Mouse (Mus musculus): ENCODE results near the gene Zmiz2. TPM values are rescaled to one million over a fixed set of nuclear protein-coding genes. Genes with fewer than 3 reads are reported as not detected.
"Not testable (repeated sequence)": the region's sequence is repeated elsewhere in the genome, so short reads cannot be mapped to it uniquely, and the experiment has no call there.

Zmiz2 gene
- polyA plus RNA-seq (2015; fragmentation: Nextera tagmentation; extraction: Ambion mirVana) = 6.6 and 8.2 TPM in 2 replicates

DNA sequence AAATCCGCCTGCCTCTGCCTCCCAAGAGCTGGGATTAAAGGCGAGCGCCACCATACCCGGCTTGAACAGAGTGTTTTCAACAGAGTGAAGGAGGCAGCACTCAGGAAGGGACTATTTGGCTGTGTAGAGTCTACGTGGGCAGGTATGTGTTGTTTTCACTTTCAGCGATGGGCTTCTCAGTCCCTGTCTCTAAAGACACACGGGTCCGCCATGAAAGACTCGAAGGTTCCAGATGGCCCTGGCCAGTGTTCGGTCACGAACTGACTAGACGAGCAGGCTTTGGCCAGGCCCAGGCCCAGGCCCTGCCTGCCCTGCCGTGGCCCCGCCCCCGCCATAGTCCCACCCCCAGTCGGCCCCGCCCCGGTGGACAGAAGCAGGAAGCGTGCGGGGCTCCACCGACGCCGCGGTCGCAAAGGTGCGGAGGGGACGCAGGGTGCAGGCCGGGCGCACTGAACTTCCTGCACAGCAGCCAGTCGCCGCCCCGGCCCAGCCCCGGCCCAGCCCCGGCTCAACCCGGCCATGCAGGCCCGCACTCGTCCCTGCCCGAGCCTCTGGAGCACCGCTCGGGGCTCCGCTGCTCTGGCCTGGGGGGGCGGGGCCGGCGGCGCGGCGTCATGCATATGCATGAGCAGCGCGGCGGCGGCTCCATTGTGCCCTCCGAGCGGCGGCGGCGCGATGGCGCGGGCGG lies at the start of gene Zmiz2:
Gene Zmiz2 (plus strand): TSS at position 349 of the 688 bp plus-strand sequence.
- no peaks in the 10 kb centered on the region for H3K27me3 ChIP-seq
- peak within 1 kb of the TSS; percentile 99 for H3K27ac ChIP-seq
- ATAC-seq (replicated peaks; ENCODE audit: insufficient number of reproducible peaks, insufficient read depth, low FRiP score, low read depth) = peak; percentile 97
- no peaks in the 10 kb centered on the region for H3K9me3 ChIP-seq (replicated peaks)
- peak within 1 kb of the TSS; percentile 86 for H3K4me2 ChIP-seq
- peaks cover 21% of the 10 kb centered on the region for H3K4me1 ChIP-seq (replicated peaks)
- H3K9ac ChIP-seq = peak within 1 kb of the TSS; percentile 97
- WGBS = 6% methylated on average over 60 of the region's 60 CpGs
- no peaks in the 10 kb centered on the region for H3K36me3 ChIP-seq
- H3K4me3 ChIP-seq = peak within 1 kb of the TSS; percentile 90

DNA sequence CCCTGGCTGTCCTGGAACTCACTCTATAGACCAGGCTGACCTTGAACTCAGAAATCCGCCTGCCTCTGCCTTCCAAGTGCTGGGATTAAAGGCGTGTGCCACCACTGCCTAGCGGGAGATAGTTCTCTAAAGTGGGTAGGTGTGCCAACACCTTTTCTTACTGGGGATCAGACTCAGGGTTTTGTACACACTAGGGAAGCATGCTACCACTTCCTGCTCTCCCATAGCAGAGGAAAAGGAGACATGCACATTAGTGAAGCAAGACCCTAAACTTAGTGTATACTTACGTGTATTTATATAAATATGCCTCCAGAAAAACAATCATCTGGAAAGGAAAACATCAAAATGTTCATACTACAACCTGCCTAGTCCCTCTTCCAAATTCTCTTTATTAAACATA lies 42.9 kb upstream of the Zmiz2 start:
- Histone ChIP-seq H3K4me1 (replicated peaks) (no peaks in the 10 kb centered on the region), H3K36me3 (peaks cover 94% of the 10 kb centered on the region), H3K27me3 (no peaks in the 10 kb centered on the region), H3K9ac (no peak overlapping the region), H3K4me2 (no peak overlapping the region), H3K27ac (no peak overlapping the region), H3K4me3 (no peak overlapping the region), H3K9me3 (replicated peaks) (no peaks in the 10 kb centered on the region)
- no peak for ATAC-seq (replicated peaks; ENCODE audit: insufficient number of reproducible peaks, insufficient read depth, low FRiP score, low read depth)
- WGBS = 96% methylated on average over 4 of the region's 4 CpGs

DNA sequence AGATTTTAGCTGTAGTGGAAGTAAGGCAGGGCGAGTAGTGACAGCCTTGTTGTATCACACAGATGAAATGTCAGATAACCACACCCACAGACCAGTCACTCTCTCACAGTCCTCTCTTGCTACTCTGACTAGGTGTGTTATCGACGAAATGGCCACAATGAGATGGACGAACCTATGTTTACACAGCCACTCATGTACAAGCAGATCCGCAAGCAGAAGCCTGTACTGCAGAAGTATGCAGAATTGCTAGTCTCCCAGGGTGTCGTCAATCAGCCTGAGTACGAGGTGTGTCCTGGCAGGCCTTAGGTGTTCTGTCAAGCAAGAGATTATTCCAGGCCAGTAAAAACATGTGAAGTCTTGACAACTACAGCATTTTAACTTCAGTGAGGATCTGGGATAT lies 41.9 kb upstream of the Zmiz2 start:
- Histone ChIP-seq H3K27me3 (no peaks in the 10 kb centered on the region), H3K36me3 (peaks cover 90% of the 10 kb centered on the region), H3K4me2 (no peak overlapping the region), H3K4me3 (no peak overlapping the region), H3K9ac (no peak overlapping the region), H3K9me3 (replicated peaks) (no peaks in the 10 kb centered on the region), H3K4me1 (replicated peaks) (no peaks in the 10 kb centered on the region), H3K27ac (no peak overlapping the region)
- ATAC-seq (replicated peaks; ENCODE audit: insufficient number of reproducible peaks, insufficient read depth, low FRiP score, low read depth) = no peak
- 82% methylated on average over 7 of the region's 7 CpGs for WGBS

DNA sequence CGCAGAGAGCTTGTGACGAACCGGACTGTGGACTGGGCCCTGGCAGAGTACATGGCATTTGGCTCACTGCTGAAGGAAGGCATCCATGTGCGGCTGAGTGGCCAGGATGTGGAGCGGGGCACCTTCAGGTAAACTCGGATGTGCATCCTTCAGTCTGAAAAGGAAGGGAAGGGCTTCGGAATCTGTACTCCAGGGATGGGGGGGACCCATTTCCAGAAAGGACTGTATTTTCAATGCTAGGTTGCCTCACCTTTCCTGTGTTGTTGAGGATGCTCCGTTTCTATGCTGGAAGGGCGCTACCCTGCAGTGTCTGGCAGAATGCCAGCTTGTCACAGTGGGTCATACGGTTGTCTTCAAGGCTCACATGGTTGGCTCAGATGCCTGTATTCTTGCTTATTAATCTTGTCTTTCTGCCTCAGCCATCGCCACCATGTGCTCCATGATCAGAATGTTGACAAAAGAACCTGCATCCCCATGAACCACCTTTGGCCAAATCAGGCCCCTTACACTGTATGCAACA lies 40.1 kb upstream of the Zmiz2 start:
- H3K27me3 ChIP-seq = no peaks in the 10 kb centered on the region
- H3K36me3 ChIP-seq = peaks cover 92% of the 10 kb centered on the region
- no peaks in the 10 kb centered on the region for H3K9me3 ChIP-seq (replicated peaks)
- WGBS = 82% methylated on average over 11 of the region's 11 CpGs
- ATAC-seq (replicated peaks; ENCODE audit: insufficient number of reproducible peaks, insufficient read depth, low FRiP score, low read depth) = no peak
- H3K4me3 ChIP-seq = no peak overlapping the region
- no peak overlapping the region for H3K4me2 ChIP-seq
- no peak overlapping the region for H3K27ac ChIP-seq
- no peak overlapping the region for H3K9ac ChIP-seq
- H3K4me1 ChIP-seq (replicated peaks) = no peaks in the 10 kb centered on the region

DNA sequence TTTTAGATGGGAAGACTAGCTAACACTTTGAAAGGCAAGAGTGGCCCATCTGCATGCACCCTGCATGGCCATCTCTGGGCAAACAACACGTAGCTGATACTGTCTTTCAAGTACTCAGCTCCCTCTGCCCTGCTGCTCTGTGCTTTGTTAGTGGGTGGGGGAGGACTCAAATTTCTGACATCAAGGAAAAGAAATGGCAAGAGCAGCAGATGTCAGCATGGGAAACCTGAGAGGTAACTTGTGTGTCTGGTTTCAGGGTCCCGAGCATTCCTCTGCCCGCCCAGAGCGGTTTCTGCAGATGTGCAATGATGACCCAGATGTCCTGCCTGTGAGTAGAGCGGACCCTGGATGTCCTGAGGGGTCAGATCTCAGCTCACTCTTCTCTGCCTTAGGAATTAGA lies 39.3 kb upstream of the Zmiz2 start:
- H3K4me1 ChIP-seq (replicated peaks) = no peaks in the 10 kb centered on the region
- no peaks in the 10 kb centered on the region for H3K9me3 ChIP-seq (replicated peaks)
- H3K27me3 ChIP-seq = no peaks in the 10 kb centered on the region
- no peak overlapping the region for H3K4me3 ChIP-seq
- H3K9ac ChIP-seq = no peak overlapping the region
- peaks cover 92% of the 10 kb centered on the region for H3K36me3 ChIP-seq
- H3K27ac ChIP-seq = no peak overlapping the region
- no peak overlapping the region for H3K4me2 ChIP-seq
- ATAC-seq (replicated peaks; ENCODE audit: insufficient number of reproducible peaks, insufficient read depth, low FRiP score, low read depth) = no peak
- 92% methylated on average over 5 of the region's 5 CpGs for WGBS

DNA sequence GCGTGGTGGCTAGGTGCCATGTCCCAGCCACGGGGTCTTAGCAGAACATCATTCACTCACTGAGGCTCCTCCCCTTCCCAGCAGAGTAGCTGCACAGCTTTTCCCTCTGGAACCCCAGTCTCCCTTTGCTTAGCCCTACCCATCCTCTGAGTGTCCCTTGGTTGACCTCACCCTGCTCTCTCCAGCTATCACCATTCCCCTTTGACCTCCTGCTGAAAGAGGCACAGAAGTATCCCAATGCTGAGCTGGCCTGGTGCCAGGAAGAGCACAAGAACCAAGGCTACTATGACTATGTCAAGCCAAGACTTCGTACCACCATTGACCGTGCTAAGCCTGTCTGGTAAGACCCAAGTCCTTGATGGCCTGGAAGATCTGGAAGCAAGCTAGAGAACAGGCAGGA lies 33.8 kb upstream of the Zmiz2 start:
- H3K36me3 ChIP-seq = peaks cover 67% of the 10 kb centered on the region
- no peak overlapping the region for H3K9ac ChIP-seq
- no peak overlapping the region for H3K4me2 ChIP-seq
- no peaks in the 10 kb centered on the region for H3K9me3 ChIP-seq (replicated peaks)
- H3K4me1 ChIP-seq (replicated peaks) = no peaks in the 10 kb centered on the region
- WGBS = 68% methylated on average over 4 of the region's 4 CpGs
- no peaks in the 10 kb centered on the region for H3K27me3 ChIP-seq
- H3K4me3 ChIP-seq = no peak overlapping the region
- no peak for ATAC-seq (replicated peaks; ENCODE audit: insufficient number of reproducible peaks, insufficient read depth, low FRiP score, low read depth)
- no peak overlapping the region for H3K27ac ChIP-seq

DNA sequence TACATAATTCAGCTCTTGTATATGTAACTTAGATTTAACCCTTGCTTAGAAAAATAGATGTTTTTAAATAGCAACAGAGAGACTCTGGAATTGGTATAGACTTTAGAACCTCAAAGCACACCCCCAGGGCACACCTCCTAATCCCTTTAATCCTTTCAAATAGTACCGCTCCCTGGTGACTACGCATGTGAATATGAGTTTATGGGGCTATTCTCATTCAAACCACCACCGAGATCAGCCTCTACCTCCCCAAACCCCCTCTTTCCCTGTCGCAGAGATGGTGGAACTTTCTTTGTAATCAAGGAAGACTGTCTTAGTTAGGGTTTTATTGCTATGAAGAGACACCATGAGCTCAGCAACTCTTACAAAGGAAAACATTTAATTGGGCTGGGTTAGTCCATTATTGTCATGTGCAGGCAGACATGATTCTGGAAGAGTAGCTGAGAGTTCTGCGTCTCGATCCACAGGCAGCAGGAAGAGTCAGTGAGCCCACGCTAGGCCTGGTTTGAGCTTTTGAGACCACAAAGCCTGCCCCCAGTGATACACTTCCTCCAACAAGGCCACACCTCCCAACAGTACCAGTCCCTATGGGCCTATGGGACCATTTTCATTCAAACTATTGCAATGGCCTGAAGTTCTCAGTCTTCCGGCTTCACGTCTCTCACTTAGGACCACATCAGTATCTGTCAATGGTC lies 24.1 kb upstream of the Zmiz2 start:
- no peaks in the 10 kb centered on the region for H3K36me3 ChIP-seq
- WGBS = 93% methylated on average over 9 of the region's 9 CpGs
- H3K9me3 ChIP-seq (replicated peaks) = no peaks in the 10 kb centered on the region
- ATAC-seq (replicated peaks; ENCODE audit: insufficient number of reproducible peaks, insufficient read depth, low FRiP score, low read depth) = no peak
- no peaks in the 10 kb centered on the region for H3K27me3 ChIP-seq
- H3K9ac ChIP-seq = no peak overlapping the region
- no peak overlapping the region for H3K4me2 ChIP-seq
- H3K4me1 ChIP-seq (replicated peaks) = no peaks in the 10 kb centered on the region
- no peak overlapping the region for H3K27ac ChIP-seq
- H3K4me3 ChIP-seq = no peak overlapping the region

DNA sequence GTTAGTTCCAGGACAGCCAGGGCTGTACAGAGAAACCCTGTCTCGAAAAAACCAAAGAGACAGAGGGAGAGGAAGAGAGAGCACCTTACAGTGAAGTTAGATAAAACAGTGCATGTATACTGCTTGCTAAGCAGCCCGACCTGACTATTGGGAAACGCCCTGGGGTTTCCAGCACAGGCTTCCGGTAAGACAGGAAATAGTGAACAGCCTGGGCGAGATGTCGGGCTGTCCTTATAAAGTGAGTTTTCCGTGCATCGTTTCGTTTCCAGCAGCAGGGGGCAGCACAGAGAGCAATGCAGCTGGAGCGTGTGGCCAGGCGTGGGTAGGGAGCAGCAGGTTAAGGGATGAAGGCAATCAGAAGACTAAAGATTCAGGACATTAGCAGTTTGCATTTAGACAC lies 23.0 kb upstream of the Zmiz2 start:
- Histone ChIP-seq H3K27me3 (no peaks in the 10 kb centered on the region), H3K9ac (no peak overlapping the region), H3K36me3 (no peaks in the 10 kb centered on the region), H3K4me3 (no peak overlapping the region), H3K9me3 (replicated peaks) (no peaks in the 10 kb centered on the region), H3K4me1 (replicated peaks) (no peaks in the 10 kb centered on the region), H3K4me2 (no peak overlapping the region), H3K27ac (no peak overlapping the region)
- peak; percentile 66 for ATAC-seq (replicated peaks; ENCODE audit: insufficient number of reproducible peaks, insufficient read depth, low FRiP score, low read depth)
- WGBS = 17% methylated on average over 11 of the region's 11 CpGs

DNA sequence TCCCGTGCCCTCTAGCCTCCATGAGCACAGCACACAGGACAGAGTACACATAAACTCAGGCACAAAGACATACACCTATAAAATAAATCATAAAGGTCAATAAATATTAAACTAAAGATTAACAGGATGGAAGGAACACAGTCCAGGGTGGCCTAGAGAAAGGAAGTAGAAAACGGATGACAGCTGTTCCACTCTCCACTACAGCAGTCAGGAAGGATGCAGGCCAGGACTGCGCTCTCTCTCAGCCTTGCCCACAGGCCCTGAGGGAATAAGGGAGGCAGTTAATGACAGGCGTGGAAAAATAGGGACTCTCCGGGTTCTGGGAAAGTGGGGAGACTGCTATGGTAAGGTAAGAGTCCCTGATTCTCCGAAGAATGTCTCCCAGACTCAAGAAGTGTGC lies 22.4 kb upstream of the Zmiz2 start:
- 68% methylated on average over 6 of the region's 6 CpGs for WGBS
- Histone ChIP-seq H3K9me3 (replicated peaks) (no peaks in the 10 kb centered on the region), H3K4me2 (no peak overlapping the region), H3K4me1 (replicated peaks) (no peaks in the 10 kb centered on the region), H3K27me3 (no peaks in the 10 kb centered on the region), H3K4me3 (no peak overlapping the region), H3K27ac (no peak overlapping the region), H3K36me3 (no peaks in the 10 kb centered on the region), H3K9ac (no peak overlapping the region)
- no peak for ATAC-seq (replicated peaks; ENCODE audit: insufficient number of reproducible peaks, insufficient read depth, low FRiP score, low read depth)

DNA sequence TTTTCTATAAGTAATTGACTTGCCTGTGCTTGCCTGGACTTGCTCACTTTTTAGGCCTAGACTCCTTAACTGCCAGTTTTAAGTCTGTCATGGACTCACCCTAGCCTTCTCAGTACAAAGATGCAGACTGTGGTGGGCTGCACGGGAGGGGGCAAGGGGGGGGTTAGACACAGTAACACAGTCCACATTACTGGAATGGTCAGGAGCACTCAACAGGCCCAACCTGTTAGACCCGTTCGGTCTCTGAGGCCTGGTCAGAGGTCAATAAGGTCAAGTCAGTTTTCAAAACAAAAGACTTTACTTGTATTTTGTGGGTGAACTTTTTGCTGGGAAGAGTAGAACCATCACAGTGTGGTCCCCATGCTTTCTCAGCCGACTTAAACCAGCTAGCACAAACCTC lies 21.7 kb upstream of the Zmiz2 start:
- ATAC-seq (replicated peaks; ENCODE audit: insufficient number of reproducible peaks, insufficient read depth, low FRiP score, low read depth) = no peak
- Histone ChIP-seq H3K27ac (no peak overlapping the region), H3K4me2 (no peak overlapping the region), H3K9ac (no peak overlapping the region), H3K9me3 (replicated peaks) (no peaks in the 10 kb centered on the region), H3K4me1 (replicated peaks) (no peaks in the 10 kb centered on the region), H3K27me3 (no peaks in the 10 kb centered on the region), H3K4me3 (no peak overlapping the region), H3K36me3 (no peaks in the 10 kb centered on the region)
- WGBS = 75% methylated on average over 4 of the region's 4 CpGs

DNA sequence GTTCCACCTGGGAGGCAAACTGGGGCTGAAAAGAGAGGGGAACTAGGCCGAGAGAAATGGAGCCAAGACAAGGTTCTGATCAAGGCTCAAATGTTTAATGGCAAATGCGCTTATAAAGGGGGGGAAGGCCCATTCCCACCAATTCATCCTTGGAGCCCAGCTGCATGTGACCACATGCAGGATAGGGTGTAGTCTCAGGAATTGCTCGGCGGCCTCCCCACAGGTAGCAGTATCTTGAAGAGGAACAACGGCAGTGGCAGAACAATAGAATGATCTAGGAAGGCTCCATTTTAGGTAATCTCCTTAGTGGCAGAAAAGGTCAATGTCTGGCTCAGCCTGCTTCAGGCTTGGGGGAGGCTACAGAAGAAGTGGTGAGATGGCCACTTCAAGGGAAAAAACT lies 20.9 kb upstream of the Zmiz2 start:
- not testable (repeated sequence) for H3K36me3 ChIP-seq; H3K9me3 ChIP-seq (replicated peaks); H3K4me3 ChIP-seq; H3K4me1 ChIP-seq (replicated peaks); ATAC-seq (replicated peaks; ENCODE audit: insufficient number of reproducible peaks, insufficient read depth, low FRiP score, low read depth); H3K4me2 ChIP-seq; H3K27ac ChIP-seq; H3K27me3 ChIP-seq; H3K9ac ChIP-seq
- WGBS = 73% methylated on average over 5 of the region's 5 CpGs

Data from heart, embryonic 15.5 days (tissue).